Mouse (Mus musculus) MEL (cell line): ENCODE measurements at regions not wholly inside any gene's neighbourhood (a gene's known extent, or its start where the extent isn't known, plus 50 kb on each side); places are given as distances from the start of the nearest gene placed in this dataset.

Source experiments
- CTCF ChIP-seq, 3 experiments: IDR thresholded peaks in 2 of 3; conservative IDR thresholded peaks in 1 of 3; 2 replicates each; pipeline ENCODE4 v1.5.1; 2011 to 2012; ENCODE audit warnings: low read length in 3 of 3, low read depth in 2 of 3, mild to moderate bottlenecking in 2 of 3, improper control_type of control experiment in 1 of 3, inconsistent platforms in 1 of 3, mixed read lengths in 1 of 3, moderate library complexity in 1 of 3; ENCODE audit not compliant: control insufficient read depth in 1 of 3, insufficient read depth in 1 of 3, poor library complexity in 1 of 3, severe bottlenecking in 1 of 3
- NRF1 ChIP-seq: IDR thresholded peaks from 2 replicates; pipeline ENCODE4 v1.6.1; 2014; ENCODE audit warnings: low read depth, mild to moderate bottlenecking, inconsistent platforms, low read length, improper control_type of control experiment, moderate library complexity; ENCODE audit not compliant: poor library complexity, insufficient read depth, severe bottlenecking
- USF1 ChIP-seq: IDR thresholded peaks from 2 replicates; pipeline ENCODE4 v1.6.1; 2014; ENCODE audit warnings: low read depth, mild to moderate bottlenecking, inconsistent platforms, low read length, improper control_type of control experiment, moderate library complexity

DNA sequence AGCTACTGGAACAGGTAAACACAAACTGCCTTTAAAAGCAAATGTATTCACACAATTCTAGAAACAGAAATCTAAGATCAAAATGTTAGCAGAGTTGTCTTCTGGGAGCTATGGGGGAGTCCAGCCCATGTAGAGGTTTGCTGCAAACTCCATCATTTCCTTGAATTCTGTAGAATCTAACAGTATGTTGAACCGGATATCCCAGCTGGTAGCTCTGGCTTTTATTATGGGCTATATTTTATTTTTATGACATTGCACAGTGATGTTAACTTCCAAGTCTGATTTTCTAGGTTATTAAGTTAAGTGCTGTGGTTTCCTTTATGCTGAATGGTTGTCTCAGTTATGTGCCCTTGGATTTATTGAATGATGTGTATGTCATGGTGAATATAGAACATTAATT is 136.3 kb downstream of the AI429214 start:
- no peak for TF ChIP-seq CTCF (IDR thresholded peaks at IDR 0.05 in 2 of 3, conservative IDR thresholded peaks at IDR 0.05 in 1 of 3; ENCODE audit: control insufficient read depth in 1 of 3, insufficient read depth in 1 of 3, low read depth in 2 of 3, low read length in 3 of 3, poor library complexity in 1 of 3, severe bottlenecking in 1 of 3)
- TF ChIP-seq USF1 = no peak
- no peak for TF ChIP-seq NRF1
